Mouse (Mus musculus): ENCODE measurements at regions not wholly inside any gene's neighbourhood (a gene's known extent, or its start where the extent isn't known, plus 50 kb on each side); places are given as distances from the start of the nearest gene placed in this dataset.

DNA sequence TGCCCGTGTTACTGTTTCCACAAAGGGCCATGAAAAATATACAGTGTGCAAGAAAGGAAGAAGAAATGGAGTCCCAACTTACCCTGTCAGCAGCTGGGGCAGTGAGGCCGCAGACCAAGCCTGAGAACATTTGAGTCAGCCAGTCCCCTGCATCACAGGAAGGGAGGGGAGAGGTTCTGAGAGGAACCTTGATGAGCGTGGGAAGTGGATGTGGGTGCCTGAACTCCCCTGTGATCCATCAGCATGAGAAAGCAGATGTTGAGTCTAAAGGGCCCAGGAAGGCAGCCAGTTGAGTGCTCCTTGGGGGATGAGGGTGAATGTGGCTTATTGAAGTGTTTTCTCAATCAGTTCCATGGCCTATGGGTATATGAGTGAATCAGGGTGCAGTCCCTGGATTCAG is 122.8 kb downstream of the Fam43a start:
- TF ChIP-seq CTCF (IDR thresholded peaks at IDR 0.05), result no peak
- peak; percentile 55; the same call in 1 of the 2 replicates for TF ChIP-seq EP300 (IDR thresholded peaks at IDR 0.05; ENCODE audit: insufficient read depth, low read depth, low read length)
